Mouse (Mus musculus): ENCODE measurements around the gene Auts2.

DNA sequence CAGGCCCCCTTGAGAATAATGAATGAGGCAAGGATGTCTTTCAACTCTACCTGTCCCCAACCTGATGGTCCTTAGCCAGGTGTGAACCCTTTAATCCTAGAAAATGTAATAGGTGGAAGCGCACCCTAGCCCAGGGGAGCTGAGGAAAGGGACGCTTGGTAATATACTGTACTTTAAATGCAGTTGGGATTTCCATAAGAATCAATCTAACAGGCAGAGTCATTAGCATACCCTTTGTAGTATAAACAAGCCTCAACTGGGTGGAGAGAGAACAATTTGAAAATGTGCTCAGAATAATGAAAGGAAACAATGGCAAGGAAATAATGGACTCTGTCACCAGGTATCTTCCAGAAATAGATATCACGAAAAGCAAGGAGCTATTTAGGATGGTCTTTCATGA is 16.7 kb downstream of the Auts2 start:
- no peak for TF ChIP-seq CTCF (IDR thresholded peaks at IDR 0.05; ENCODE audit: borderline replicate concordance, insufficient read depth, low read depth, low read length)
- TF ChIP-seq POLR2A (IDR thresholded peaks at IDR 0.05; ENCODE audit: borderline replicate concordance, insufficient read depth, low read length), result no peak

Data from cerebellum, adult 2 months (tissue).